Mouse (Mus musculus): ENCODE results near the gene Rfx7. TPM values are rescaled to one million over a fixed set of nuclear protein-coding genes. Genes with fewer than 3 reads are reported as not detected.
A peak's percentile ranks its signal among the peaks of the same experiment; 100 is the strongest.

Gene Rfx7
- polyA plus RNA-seq, 2 experiments = 14.1 to 14.2 TPM

GRCm38 (mm10) chr9:72515366-72515765 lies 16.7 kb upstream of the Rfx7 start:
- Histone ChIP-seq H3K4me1 (ENCODE audit: control insufficient read depth, insufficient read depth, low read length) (no peaks in the 10 kb centered on the region), H3K4me2 (replicated peaks; ENCODE audit: low read depth, low read length, severe bottlenecking) (no peak overlapping the region)
- ATAC-seq (ENCODE audit: low FRiP score, low read depth) = no peak

DNA sequence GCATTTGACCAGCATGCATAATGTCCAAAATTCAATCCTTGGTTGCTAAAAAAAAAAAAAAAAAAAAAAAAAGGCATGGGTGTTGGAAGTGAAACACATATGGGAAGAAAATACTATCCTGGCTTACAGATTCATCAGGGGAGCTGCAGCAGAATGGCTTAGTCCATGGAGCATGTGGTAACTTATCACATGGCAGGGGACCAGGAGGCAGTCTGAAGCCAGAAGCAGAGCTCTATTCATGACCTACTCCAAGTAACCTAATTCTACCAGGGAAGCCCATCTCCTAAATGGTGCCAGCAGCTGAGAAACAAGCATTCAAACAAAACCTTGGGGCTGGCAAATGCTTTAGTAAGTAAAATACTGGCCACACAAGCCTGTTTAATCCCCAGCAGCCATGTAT lies 12.8 kb upstream of the Rfx7 start:
- no peak overlapping the region for H3K4me2 ChIP-seq (replicated peaks; ENCODE audit: low read depth, low read length, severe bottlenecking)
- H3K36me3 ChIP-seq (ENCODE audit: control insufficient read depth, insufficient read depth, low read length) = no peaks in the 10 kb centered on the region
- no peak overlapping the region for H3K27ac ChIP-seq (replicated peaks; ENCODE audit: low read depth, low read length)
- H3K4me1 ChIP-seq (ENCODE audit: control insufficient read depth, insufficient read depth, low read length) = no peaks in the 10 kb centered on the region
- H3K9me3 ChIP-seq (ENCODE audit: control insufficient read depth, low read length) = no peaks in the 10 kb centered on the region
- no peak for ATAC-seq (ENCODE audit: low FRiP score, low read depth)
- H3K4me3 ChIP-seq (replicated peaks; ENCODE audit: low read length) = no peak overlapping the region
- no peak overlapping the region for H3K9ac ChIP-seq (ENCODE audit: low read depth, low read length, severe bottlenecking)
- no peak for TF ChIP-seq POLR2A (IDR thresholded peaks at IDR 0.05; ENCODE audit: borderline replicate concordance, extremely low read depth, insufficient read depth, insufficient read length)
- DNase-seq (ENCODE audit: low spot score) = no peak
- H3K27me3 ChIP-seq (ENCODE audit: control insufficient read depth, insufficient read depth, low read length) = no peaks in the 10 kb centered on the region

More at GRCm38 (mm10) chr9:72515366-72515765, 16.7 kb upstream of the Rfx7 start:
- Histone ChIP-seq H3K27me3 (ENCODE audit: control insufficient read depth, insufficient read depth, low read length) (no peaks in the 10 kb centered on the region), H3K9ac (ENCODE audit: low read depth, low read length, severe bottlenecking) (no peak overlapping the region), H3K9me3 (ENCODE audit: control insufficient read depth, low read length) (no peaks in the 10 kb centered on the region), H3K36me3 (ENCODE audit: control insufficient read depth, insufficient read depth, low read length) (no peaks in the 10 kb centered on the region), H3K27ac (replicated peaks; ENCODE audit: low read depth, low read length) (no peak overlapping the region), H3K4me3 (replicated peaks; ENCODE audit: low read length) (no peak overlapping the region)
- DNase-seq (ENCODE audit: low spot score) = no peak
- no peak for TF ChIP-seq POLR2A (IDR thresholded peaks at IDR 0.05; ENCODE audit: borderline replicate concordance, extremely low read depth, insufficient read depth, insufficient read length)

- Histone ChIP-seq H3K4me2 (replicated peaks; ENCODE audit: low read depth, low read length, severe bottlenecking) (no peak overlapping the region), H3K27me3 (ENCODE audit: control insufficient read depth, insufficient read depth, low read length) (no peaks in the 10 kb centered on the region), H3K9ac (ENCODE audit: low read depth, low read length, severe bottlenecking) (no peak overlapping the region), H3K36me3 (ENCODE audit: control insufficient read depth, insufficient read depth, low read length) (no peaks in the 10 kb centered on the region), H3K27ac (replicated peaks; ENCODE audit: low read depth, low read length) (no peak overlapping the region), H3K9me3 (ENCODE audit: control insufficient read depth, low read length) (no peaks in the 10 kb centered on the region), H3K4me1 (ENCODE audit: control insufficient read depth, insufficient read depth, low read length) (no peaks in the 10 kb centered on the region), H3K4me3 (replicated peaks; ENCODE audit: low read length) (no peak overlapping the region)
- DNase-seq (ENCODE audit: low spot score) = no peak
- ATAC-seq (ENCODE audit: low FRiP score, low read depth) = no peak
- TF ChIP-seq POLR2A (IDR thresholded peaks at IDR 0.05; ENCODE audit: borderline replicate concordance, extremely low read depth, insufficient read depth, insufficient read length) = no peak
These were observed 11.2 kb upstream of the Rfx7 start for GRCm38 (mm10) chr9:72520849-72521248.

DNA sequence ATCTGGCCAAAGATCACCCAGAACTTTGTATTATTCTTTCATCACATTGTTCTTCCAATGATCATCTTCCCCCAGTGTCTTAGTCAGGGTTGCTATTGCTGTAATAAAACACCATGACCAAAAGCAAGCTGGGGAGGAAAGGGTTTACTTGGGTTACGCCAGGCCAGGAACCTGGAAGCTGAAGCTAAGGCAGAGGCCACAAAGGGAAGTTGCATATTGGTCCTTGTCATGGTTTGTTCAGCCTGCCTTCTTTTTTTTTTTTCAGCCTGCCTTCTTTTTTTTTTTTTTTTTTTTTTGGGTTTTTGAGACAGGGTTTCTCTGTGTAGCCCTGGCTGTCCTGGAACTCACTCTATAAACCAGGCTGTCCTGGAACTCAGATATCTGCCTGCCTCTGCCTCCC lies 5.9 kb upstream of the Rfx7 start:
- Histone ChIP-seq H3K9me3 (ENCODE audit: control insufficient read depth, low read length) (no peaks in the 10 kb centered on the region), H3K9ac (ENCODE audit: low read depth, low read length, severe bottlenecking) (no peak overlapping the region), H3K4me3 (replicated peaks; ENCODE audit: low read length) (no peak overlapping the region), H3K4me1 (ENCODE audit: control insufficient read depth, insufficient read depth, low read length) (peaks cover 6% of the 10 kb centered on the region), H3K4me2 (replicated peaks; ENCODE audit: low read depth, low read length, severe bottlenecking) (no peak overlapping the region), H3K27me3 (ENCODE audit: control insufficient read depth, insufficient read depth, low read length) (no peaks in the 10 kb centered on the region), H3K36me3 (ENCODE audit: control insufficient read depth, insufficient read depth, low read length) (no peaks in the 10 kb centered on the region), H3K27ac (replicated peaks; ENCODE audit: low read depth, low read length) (no peak overlapping the region)
- DNase-seq (ENCODE audit: low spot score) (no peak), ATAC-seq (ENCODE audit: low FRiP score, low read depth) (no peak)
- WGBS = 67% methylated on average over 1 of the region's 1 CpGs
- TF ChIP-seq POLR2A (IDR thresholded peaks at IDR 0.05; ENCODE audit: borderline replicate concordance, extremely low read depth, insufficient read depth, insufficient read length) = no peak

- WGBS = under 1% methylated on average over 12 of the region's 12 CpGs
- no peak for TF ChIP-seq POLR2A (IDR thresholded peaks at IDR 0.05; ENCODE audit: borderline replicate concordance, extremely low read depth, insufficient read depth, insufficient read length)
- peaks cover 8% of the 10 kb centered on the region for H3K4me1 ChIP-seq (ENCODE audit: control insufficient read depth, insufficient read depth, low read length)
- no peaks in the 10 kb centered on the region for H3K36me3 ChIP-seq (ENCODE audit: control insufficient read depth, insufficient read depth, low read length)
- H3K4me2 ChIP-seq (replicated peaks; ENCODE audit: low read depth, low read length, severe bottlenecking) = peak overlapping the region; percentile 78
- H3K9me3 ChIP-seq (ENCODE audit: control insufficient read depth, low read length) = no peaks in the 10 kb centered on the region
- no peak overlapping the region for H3K9ac ChIP-seq (ENCODE audit: low read depth, low read length, severe bottlenecking)
- ATAC-seq (ENCODE audit: low FRiP score, low read depth) (no peak), DNase-seq (ENCODE audit: low spot score) (peak; percentile 96)
- no peak overlapping the region for H3K27ac ChIP-seq (replicated peaks; ENCODE audit: low read depth, low read length)
- H3K27me3 ChIP-seq (ENCODE audit: control insufficient read depth, insufficient read depth, low read length) = no peaks in the 10 kb centered on the region
- H3K4me3 ChIP-seq (replicated peaks; ENCODE audit: low read length) = no peak overlapping the region
These were observed 1.8 kb upstream of the Rfx7 start for GRCm38 (mm10) chr9:72530237-72530636.

DNA sequence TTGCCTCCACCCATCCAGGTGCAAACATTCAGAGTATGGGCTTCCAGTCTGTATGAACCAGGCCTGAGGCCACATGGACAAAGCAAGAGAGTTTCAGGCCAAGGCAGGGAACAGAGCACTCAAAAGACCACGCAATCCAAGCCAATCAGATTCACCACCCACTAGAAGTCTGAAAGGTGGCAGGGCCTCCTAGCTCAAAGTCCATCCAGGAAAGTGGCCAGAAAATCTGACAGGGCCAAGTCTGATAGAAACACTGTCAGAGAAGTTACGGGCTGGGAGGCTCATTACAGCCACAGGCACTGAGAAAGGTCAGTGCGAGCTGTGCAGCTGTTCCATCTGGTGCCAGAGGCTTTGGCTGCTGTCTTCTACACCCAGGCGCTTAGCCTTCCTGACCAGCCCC lies 1.2 kb upstream of the Rfx7 start:
- Histone ChIP-seq H3K36me3 (ENCODE audit: control insufficient read depth, insufficient read depth, low read length) (no peaks in the 10 kb centered on the region), H3K4me1 (ENCODE audit: control insufficient read depth, insufficient read depth, low read length) (peaks cover 8% of the 10 kb centered on the region), H3K9me3 (ENCODE audit: control insufficient read depth, low read length) (no peaks in the 10 kb centered on the region), H3K27ac (replicated peaks; ENCODE audit: low read depth, low read length) (peak overlapping the region; percentile 98), H3K9ac (ENCODE audit: low read depth, low read length, severe bottlenecking) (peak overlapping the region; percentile 92; the same call in 1 of the 2 replicates), H3K4me3 (replicated peaks; ENCODE audit: low read length) (peak overlapping the region; percentile 97), H3K27me3 (ENCODE audit: control insufficient read depth, insufficient read depth, low read length) (no peaks in the 10 kb centered on the region), H3K4me2 (replicated peaks; ENCODE audit: low read depth, low read length, severe bottlenecking) (peak overlapping the region; percentile 78)
- no peak for TF ChIP-seq POLR2A (IDR thresholded peaks at IDR 0.05; ENCODE audit: borderline replicate concordance, extremely low read depth, insufficient read depth, insufficient read length)
- ATAC-seq (ENCODE audit: low FRiP score, low read depth) (peak; percentile 0; the same call in 1 of the 2 replicates), DNase-seq (ENCODE audit: low spot score) (peak; percentile 53)
- WGBS = 34% methylated on average over 4 of the region's 4 CpGs
